Mouse (Mus musculus): ENCODE measurements at regions not wholly inside any gene's neighbourhood (a gene's known extent, or its start where the extent isn't known, plus 50 kb on each side); places are given as distances from the start of the nearest gene placed in this dataset.

- intact Hi-C loops (cut with DNase I) = no loop called here
- Histone ChIP-seq H3K27ac (no peak overlapping the region), H3K4me3 (no peak overlapping the region)
- DNase-seq (ENCODE audit: extremely low spot score in 1 of 2, low spot score in 2 of 2) = no peak
- TF ChIP-seq CTCF (IDR thresholded peaks at IDR 0.05) = no peak
Observed at GRCm38 (mm10) chr8:87268159-87268558, 204.2 kb downstream of the Cbln1 start.

- intact Hi-C loops (cut with DNase I) = no loop called here
- H3K4me3 ChIP-seq = no peak overlapping the region
- H3K27ac ChIP-seq = no peak overlapping the region
- no peak for TF ChIP-seq CTCF (IDR thresholded peaks at IDR 0.05)
- no peak for DNase-seq (ENCODE audit: extremely low spot score in 1 of 2, low spot score in 2 of 2)
Observed at GRCm38 (mm10) chr8:87264999-87265398, 207.4 kb downstream of the Cbln1 start.

GRCm38 (mm10) chr8:87260305-87260704, 212.1 kb downstream of the Cbln1 start:
- intact Hi-C loops (cut with DNase I) = no loop called here
- no peak for TF ChIP-seq CTCF (IDR thresholded peaks at IDR 0.05)

GRCm38 (mm10) chr8:87242681-87243080, 229.7 kb downstream of the Cbln1 start:
- no peak overlapping the region for H3K27ac ChIP-seq
- intact Hi-C loops (cut with DNase I) = no loop called here
- no peak for DNase-seq (ENCODE audit: extremely low spot score in 1 of 2, low spot score in 2 of 2)
- no peak for TF ChIP-seq CTCF (IDR thresholded peaks at IDR 0.05)
- no peak overlapping the region for H3K4me3 ChIP-seq

More at GRCm38 (mm10) chr8:87260305-87260704, 212.1 kb downstream of the Cbln1 start:
- DNase-seq (ENCODE audit: extremely low spot score in 1 of 2, low spot score in 2 of 2) = no peak
- Histone ChIP-seq H3K4me3 (no peak overlapping the region), H3K27ac (no peak overlapping the region)

GRCm38 (mm10) chr8:87237181-87237580, 235.2 kb downstream of the Cbln1 start:
- intact Hi-C loops (cut with DNase I) = no loop called here
- TF ChIP-seq CTCF (IDR thresholded peaks at IDR 0.05) = no peak
- H3K4me3 ChIP-seq = no peak overlapping the region
- no peak overlapping the region for H3K27ac ChIP-seq
- no peak for DNase-seq (ENCODE audit: extremely low spot score in 1 of 2, low spot score in 2 of 2)

- no peak for TF ChIP-seq CTCF (IDR thresholded peaks at IDR 0.05)
- H3K4me3 ChIP-seq = no peak overlapping the region
- no peak overlapping the region for H3K27ac ChIP-seq
- DNase-seq (ENCODE audit: extremely low spot score in 1 of 2, low spot score in 2 of 2) = no peak
- intact Hi-C loops (cut with DNase I) = no loop called here
Observed at GRCm38 (mm10) chr8:87236438-87236837, 236.0 kb downstream of the Cbln1 start.

GRCm38 (mm10) chr8:87235341-87236075, 236.9 kb downstream of the Cbln1 start:
- TF ChIP-seq CTCF (IDR thresholded peaks at IDR 0.05) = no peak
- 0 out of 2 replicates have a peak overlapping the region, but pooled peaks have one; percentile 17 for H3K4me3 ChIP-seq
- no peak overlapping the region for H3K27ac ChIP-seq
- DNase-seq (ENCODE audit: extremely low spot score in 1 of 2, low spot score in 2 of 2) = peak; percentile 43 to 50
- intact Hi-C loops (cut with DNase I) = no loop called here

GRCm38 (mm10) chr8:87234336-87234735, 238.1 kb downstream of the Cbln1 start:
- Histone ChIP-seq H3K4me3 (no peak overlapping the region), H3K27ac (no peak overlapping the region)
- no peak for TF ChIP-seq CTCF (IDR thresholded peaks at IDR 0.05)
- no peak for DNase-seq (ENCODE audit: extremely low spot score in 1 of 2, low spot score in 2 of 2)
- intact Hi-C loops (cut with DNase I) = no loop called here

GRCm38 (mm10) chr8:87233805-87234331, 238.5 kb downstream of the Cbln1 start:
- no peak overlapping the region for H3K27ac ChIP-seq
- DNase-seq (ENCODE audit: extremely low spot score in 1 of 2, low spot score in 2 of 2) = no peak
- H3K4me3 ChIP-seq = no peak overlapping the region
- intact Hi-C loops (cut with DNase I) = no loop called here
- no peak for TF ChIP-seq CTCF (IDR thresholded peaks at IDR 0.05)

GRCm38 (mm10) chr8:87231762-87232161, 240.6 kb downstream of the Cbln1 start:
- intact Hi-C loops (cut with DNase I) = no loop called here
- H3K27ac ChIP-seq = no peak overlapping the region
- no peak for TF ChIP-seq CTCF (IDR thresholded peaks at IDR 0.05)
- DNase-seq (ENCODE audit: extremely low spot score in 1 of 2, low spot score in 2 of 2) = no peak
- H3K4me3 ChIP-seq = no peak overlapping the region

- H3K27ac ChIP-seq = no peak overlapping the region
- intact Hi-C loops (cut with DNase I) = no loop called here
- H3K4me3 ChIP-seq = no peak overlapping the region
- no peak for DNase-seq (ENCODE audit: extremely low spot score in 1 of 2, low spot score in 2 of 2)
- no peak for TF ChIP-seq CTCF (IDR thresholded peaks at IDR 0.05)
Observed at GRCm38 (mm10) chr8:87230096-87230495, 242.3 kb downstream of the Cbln1 start.

GRCm38 (mm10) chr8:87229182-87229581, 243.2 kb downstream of the Cbln1 start:
- intact Hi-C loops (cut with DNase I) = no loop called here
- no peak overlapping the region for H3K4me3 ChIP-seq
- no peak for DNase-seq (ENCODE audit: extremely low spot score in 1 of 2, low spot score in 2 of 2)
- no peak overlapping the region for H3K27ac ChIP-seq
- no peak for TF ChIP-seq CTCF (IDR thresholded peaks at IDR 0.05)

- no peak overlapping the region for H3K27ac ChIP-seq
- no peak for DNase-seq (ENCODE audit: extremely low spot score in 1 of 2, low spot score in 2 of 2)
Observed at GRCm38 (mm10) chr8:87228777-87229176, 243.6 kb downstream of the Cbln1 start.

More at GRCm38 (mm10) chr8:87228777-87229176, 243.6 kb downstream of the Cbln1 start:
- H3K4me3 ChIP-seq = no peak overlapping the region
- TF ChIP-seq CTCF (IDR thresholded peaks at IDR 0.05) = no peak
- intact Hi-C loops (cut with DNase I) = no loop called here
